Mouse (Mus musculus) megakaryocyte, embryonic 14.5 days (primary cell): Measurements from ENCODE around the gene Evpl.

Experiments used
- FLI1 ChIP-seq: IDR thresholded peaks from 2 replicates; pipeline ENCODE4 v1.6.1; 2012; ENCODE audit warnings: low read length, inconsistent platforms, mixed read lengths
- GATA1 ChIP-seq: IDR thresholded peaks from 3 replicates; pipeline ENCODE4 v1.6.1; 2012; ENCODE audit warnings: mixed read lengths, low read length, inconsistent platforms, borderline replicate concordance

GRCm38 (mm10) chr11:116281671-116282070, 43.8 kb upstream of the Evpl start:
- no peak for TF ChIP-seq FLI1
- no peak for TF ChIP-seq GATA1
